Mouse (Mus musculus): ENCODE results near the gene Aes. TPM values are rescaled to one million over a fixed set of nuclear protein-coding genes. Genes with fewer than 3 reads are reported as not detected.

Gene Aes
- polyA plus RNA-seq, 2 experiments = 134 to 139 TPM

DNA sequence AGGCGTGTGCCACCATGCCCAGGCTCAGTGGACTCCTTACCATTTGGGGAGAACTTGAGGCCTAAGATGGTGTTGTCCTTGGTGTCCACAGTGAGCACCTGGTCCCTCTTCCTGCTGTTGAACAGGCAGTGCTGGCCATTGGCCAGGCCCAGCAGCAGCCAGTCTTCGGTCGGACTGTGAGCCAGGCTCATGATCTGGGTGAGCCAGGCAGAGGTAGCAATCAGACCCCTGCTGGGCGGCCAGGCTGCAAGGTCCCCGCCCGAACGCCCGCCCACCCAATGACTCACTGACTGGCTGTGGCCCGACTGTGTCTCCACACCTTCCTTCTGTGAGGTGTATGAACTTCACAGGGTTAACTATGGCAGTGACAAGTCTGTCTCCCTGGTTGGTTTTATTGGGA, 32.6 kb downstream of the Aes start:
- Histone ChIP-seq H3K9me3 (ENCODE audit: control insufficient read depth, low read length) (no peaks in the 10 kb centered on the region), H3K4me3 (ENCODE audit: insufficient read depth in 1 of 2, low read depth in 2 of 2, low read length in 2 of 2) (no peak overlapping the region), H3K4me1 (replicated peaks; ENCODE audit: control insufficient read depth in 2 of 2, insufficient read depth in 2 of 2, low read length in 1 of 2) (peaks cover 0 to 6% of the 10 kb centered on the region in 2 experiments; a peak in 1 of 4 replicates), H3K4me2 (ENCODE audit: low read depth) (no peak overlapping the region), H3K27ac (no peak overlapping the region), H3K9ac (replicated peaks) (no peak overlapping the region), H3K36me3 (replicated peaks; ENCODE audit: control insufficient read depth, insufficient read depth, low read depth) (no peaks in the 10 kb centered on the region), H3K27me3 (ENCODE audit: control insufficient read depth, insufficient read depth, low read length) (peaks cover 14% of the 10 kb centered on the region)
- TF ChIP-seq CTCF (IDR thresholded peaks at IDR 0.05; ENCODE audit: low read depth) (no peak), EP300 (IDR thresholded peaks at IDR 0.05; ENCODE audit: low read depth) (no peak)
- 57% methylated on average over 9 of the region's 9 CpGs for WGBS (ENCODE audit: insufficient replicate concordance)
- ATAC-seq (ENCODE audit: insufficient read depth) (no peak), DNase-seq (ENCODE audit: low read depth in 3 of 3, low spot score in 3 of 3) (no peak)

- ATAC-seq (ENCODE audit: insufficient read depth) (no peak), DNase-seq (ENCODE audit: low read depth in 3 of 3, low spot score in 3 of 3) (no peak)
- Histone ChIP-seq H3K27me3 (ENCODE audit: control insufficient read depth, insufficient read depth, low read length) (peaks cover 15% of the 10 kb centered on the region), H3K4me3 (ENCODE audit: insufficient read depth in 1 of 2, low read depth in 2 of 2, low read length in 2 of 2) (no peak overlapping the region), H3K4me1 (replicated peaks; ENCODE audit: control insufficient read depth in 2 of 2, insufficient read depth in 2 of 2, low read length in 1 of 2) (peaks cover 0 to 6% of the 10 kb centered on the region in 2 experiments; a peak in 1 of 4 replicates), H3K9me3 (ENCODE audit: control insufficient read depth, low read length) (no peaks in the 10 kb centered on the region), H3K9ac (replicated peaks) (no peak overlapping the region), H3K27ac (no peak overlapping the region), H3K4me2 (ENCODE audit: low read depth) (no peak overlapping the region), H3K36me3 (replicated peaks; ENCODE audit: control insufficient read depth, insufficient read depth, low read depth) (no peaks in the 10 kb centered on the region)
- TF ChIP-seq CTCF (IDR thresholded peaks at IDR 0.05; ENCODE audit: low read depth) (no peak), EP300 (IDR thresholded peaks at IDR 0.05; ENCODE audit: low read depth) (no peak)
- WGBS (ENCODE audit: insufficient replicate concordance) = 59% methylated on average over 7 of the region's 7 CpGs
Measured at GRCm38 (mm10) chr10:81592631-81593030, 33.3 kb downstream of the Aes start.

DNA sequence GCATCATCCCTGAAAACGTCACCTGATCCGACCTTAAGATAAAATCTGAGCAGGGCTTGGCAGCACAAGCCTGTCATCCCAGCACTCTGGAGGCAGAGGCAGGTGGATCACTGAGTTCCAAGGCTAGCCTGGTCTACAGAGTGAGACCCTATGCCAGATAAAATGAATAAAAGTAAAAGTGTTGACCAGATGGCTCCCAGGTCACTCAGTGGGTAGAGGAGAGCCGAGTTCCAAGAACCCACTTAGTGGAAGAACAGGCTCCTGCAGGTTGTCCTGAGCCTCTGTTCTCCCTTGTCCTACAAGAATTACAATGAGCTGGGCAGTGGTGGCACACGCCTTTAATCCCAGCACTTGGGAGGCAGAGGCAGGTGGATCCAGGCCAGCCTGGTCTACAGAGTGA, 33.9 kb downstream of the Aes start:
- H3K9ac ChIP-seq (replicated peaks) = no peak overlapping the region
- H3K27ac ChIP-seq = no peak overlapping the region
- 54% methylated on average over 4 of the region's 4 CpGs for WGBS (ENCODE audit: insufficient replicate concordance)
- no peaks in the 10 kb centered on the region for H3K9me3 ChIP-seq (ENCODE audit: control insufficient read depth, low read length)
- H3K4me3 ChIP-seq (ENCODE audit: insufficient read depth in 1 of 2, low read depth in 2 of 2, low read length in 2 of 2) = no peak overlapping the region
- DNase-seq (ENCODE audit: low read depth in 3 of 3, low spot score in 3 of 3) (no peak), ATAC-seq (ENCODE audit: insufficient read depth) (no peak)
- H3K27me3 ChIP-seq (ENCODE audit: control insufficient read depth, insufficient read depth, low read length) = peaks cover 15% of the 10 kb centered on the region
- H3K36me3 ChIP-seq (replicated peaks; ENCODE audit: control insufficient read depth, insufficient read depth, low read depth) = no peaks in the 10 kb centered on the region
- TF ChIP-seq CTCF (IDR thresholded peaks at IDR 0.05; ENCODE audit: low read depth) (no peak), EP300 (IDR thresholded peaks at IDR 0.05; ENCODE audit: low read depth) (no peak)
- H3K4me2 ChIP-seq (ENCODE audit: low read depth) = no peak overlapping the region
- peaks cover 0 to 10% of the 10 kb centered on the region in 2 experiments; a peak in 1 of 4 replicates for H3K4me1 ChIP-seq (replicated peaks; ENCODE audit: control insufficient read depth in 2 of 2, insufficient read depth in 2 of 2, low read length in 1 of 2)

DNA sequence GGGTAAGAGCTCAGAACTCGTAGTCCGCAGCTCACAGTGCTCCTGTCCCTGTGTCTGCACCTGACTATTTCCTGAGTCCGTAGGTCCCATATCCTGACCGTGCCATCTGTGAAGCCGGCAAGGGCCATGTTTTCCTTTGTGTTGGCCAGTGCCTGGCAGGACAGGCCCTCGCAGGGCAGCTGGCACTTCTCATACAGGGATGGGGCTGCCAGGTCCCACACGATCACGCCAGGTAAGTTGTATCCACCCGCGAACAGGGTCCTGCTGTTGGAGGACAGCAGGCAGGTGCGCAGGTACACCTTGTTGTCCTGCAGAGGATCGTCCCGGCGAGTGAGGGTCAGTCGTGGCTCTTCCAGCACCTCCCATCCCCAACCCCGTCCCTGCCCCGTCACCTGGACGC, 34.6 kb downstream of the Aes start:
- Histone ChIP-seq H3K9me3 (ENCODE audit: control insufficient read depth, low read length) (no peaks in the 10 kb centered on the region), H3K4me1 (replicated peaks; ENCODE audit: control insufficient read depth in 2 of 2, insufficient read depth in 2 of 2, low read length in 1 of 2) (peaks cover 0 to 12% of the 10 kb centered on the region in 2 experiments; a peak in 2 of 4 replicates), H3K4me2 (ENCODE audit: low read depth) (no peak overlapping the region), H3K27me3 (ENCODE audit: control insufficient read depth, insufficient read depth, low read length) (peaks cover 15% of the 10 kb centered on the region), H3K4me3 (ENCODE audit: insufficient read depth in 1 of 2, low read depth in 2 of 2, low read length in 2 of 2) (no peak overlapping the region), H3K36me3 (replicated peaks; ENCODE audit: control insufficient read depth, insufficient read depth, low read depth) (no peaks in the 10 kb centered on the region), H3K27ac (no peak overlapping the region), H3K9ac (replicated peaks) (no peak overlapping the region)
- 71% methylated on average over 18 of the region's 18 CpGs for WGBS (ENCODE audit: insufficient replicate concordance)
- no peak for TF ChIP-seq CTCF (IDR thresholded peaks at IDR 0.05; ENCODE audit: low read depth)
- TF ChIP-seq EP300 (IDR thresholded peaks at IDR 0.05; ENCODE audit: low read depth) = no peak
- no peak for ATAC-seq (ENCODE audit: insufficient read depth)
- DNase-seq (ENCODE audit: low read depth in 3 of 3, low spot score in 3 of 3) = no peak

GRCm38 (mm10) chr10:81595599-81595998, 36.3 kb downstream of the Aes start:
- H3K27me3 ChIP-seq (ENCODE audit: control insufficient read depth, insufficient read depth, low read length) = peaks cover 15% of the 10 kb centered on the region
- no peak overlapping the region for H3K9ac ChIP-seq (replicated peaks)
- no peak overlapping the region for H3K4me3 ChIP-seq (ENCODE audit: insufficient read depth in 1 of 2, low read depth in 2 of 2, low read length in 2 of 2)
- H3K9me3 ChIP-seq (ENCODE audit: control insufficient read depth, low read length) = no peaks in the 10 kb centered on the region
- H3K4me1 ChIP-seq (replicated peaks; ENCODE audit: control insufficient read depth in 2 of 2, insufficient read depth in 2 of 2, low read length in 1 of 2) = peaks cover 7 to 24% of the 10 kb centered on the region in 2 experiments
- no peak for ATAC-seq (ENCODE audit: insufficient read depth)
- H3K4me2 ChIP-seq (ENCODE audit: low read depth) = no peak overlapping the region
- 57% methylated on average over 5 of the region's 5 CpGs for WGBS (ENCODE audit: insufficient replicate concordance)
- no peak for DNase-seq (ENCODE audit: low read depth in 3 of 3, low spot score in 3 of 3)
- no peak for TF ChIP-seq EP300 (IDR thresholded peaks at IDR 0.05; ENCODE audit: low read depth)
- no peak for TF ChIP-seq CTCF (IDR thresholded peaks at IDR 0.05; ENCODE audit: low read depth)
- no peak overlapping the region for H3K27ac ChIP-seq
- H3K36me3 ChIP-seq (replicated peaks; ENCODE audit: control insufficient read depth, insufficient read depth, low read depth) = no peaks in the 10 kb centered on the region
